Mouse (Mus musculus) myocyte (in vitro differentiated cells): Measurements from ENCODE around the gene Nos1ap.

Source experiments
- CEBPB ChIP-seq: IDR thresholded peaks from 2 replicates; pipeline ENCODE4 v1.6.1; 2011; ENCODE audit warnings: mild to moderate bottlenecking, moderate library complexity; ENCODE audit not compliant: poor library complexity, insufficient read depth, severe bottlenecking
- E2F4 ChIP-seq: IDR thresholded peaks from one replicate; pipeline ENCODE4 v1.6.1; 2011; ENCODE audit warnings: mild to moderate bottlenecking, control low read depth, moderate library complexity; ENCODE audit not compliant: insufficient read depth
- MAX ChIP-seq: IDR thresholded peaks from one replicate; pipeline ENCODE4 v1.6.1; 2011; ENCODE audit warnings: low read depth, mild to moderate bottlenecking, control low read depth
- MYOG ChIP-seq, 3 experiments: IDR thresholded peaks; one replicate each; pipeline ENCODE4 v1.6.1; 2011; ENCODE audit warnings: control low read depth in 2 of 3, low read depth in 2 of 3, mild to moderate bottlenecking in 2 of 3; ENCODE audit not compliant: insufficient read length in 2 of 3, control insufficient read depth in 1 of 3, insufficient read depth in 1 of 3
- POLR2A ChIP-seq: IDR thresholded peaks from one replicate; pipeline ENCODE4 v1.6.1; 2011; ENCODE audit warnings: low read depth, mild to moderate bottlenecking, control low read depth, moderate library complexity; ENCODE audit not compliant: insufficient read length
- REST ChIP-seq: IDR thresholded peaks from one replicate; pipeline ENCODE4 v1.6.1; 2011; ENCODE audit warnings: mild to moderate bottlenecking, control low read depth, moderate library complexity; ENCODE audit not compliant: insufficient read depth, insufficient read length
- SRF ChIP-seq: IDR thresholded peaks from one replicate; pipeline ENCODE4 v1.6.1; 2011; ENCODE audit warnings: low read depth; ENCODE audit not compliant: control insufficient read depth, insufficient read length
- USF1 ChIP-seq: IDR thresholded peaks from one replicate; pipeline ENCODE4 v1.6.1; 2011; ENCODE audit warnings: low read depth, mild to moderate bottlenecking, control low read depth, moderate library complexity

GRCm38 (mm10) chr1:170459896-170460602, 129.6 kb downstream of the Nos1ap start:
- TF ChIP-seq POLR2A (no peak), MYOG (IDR thresholded peaks at IDR 0.05; ENCODE audit: control insufficient read depth in 1 of 3, insufficient read depth in 1 of 3, insufficient read length in 2 of 3, low read depth in 2 of 3) (no peak), SRF (no peak), USF1 (no peak), E2F4 (no peak), CEBPB (no peak), MAX (no peak), REST (no peak)
